Mouse (Mus musculus): ENCODE data around the gene Zdhhc24.
"Not testable (repeated sequence)": the region's sequence is repeated elsewhere in the genome, so short reads cannot be mapped to it uniquely, and the experiment has no call there.

- TF ChIP-seq CEBPB (IDR thresholded peaks at IDR 0.05; ENCODE audit: insufficient read depth, poor library complexity, severe bottlenecking); POLR2A (IDR thresholded peaks at IDR 0.05; ENCODE audit: insufficient read length, low read depth); USF1 (IDR thresholded peaks at IDR 0.05; ENCODE audit: low read depth); POLR2AphosphoS2 (IDR thresholded peaks at IDR 0.05; ENCODE audit: insufficient read length, low read depth); MYOD1 (IDR thresholded peaks at IDR 0.05; ENCODE audit: control insufficient read depth in 1 of 3, insufficient read length in 2 of 3, low read depth in 2 of 3); MYOG (IDR thresholded peaks at IDR 0.05; ENCODE audit: control insufficient read depth in 1 of 3, insufficient read depth in 1 of 3, insufficient read length in 2 of 3, low read depth in 2 of 3); REST (IDR thresholded peaks at IDR 0.05; ENCODE audit: insufficient read depth, insufficient read length); TCF12 (IDR thresholded peaks at IDR 0.05; ENCODE audit: insufficient read depth, poor library complexity, severe bottlenecking); E2F4 (IDR thresholded peaks at IDR 0.05; ENCODE audit: insufficient read depth); MAX (IDR thresholded peaks at IDR 0.05; ENCODE audit: low read depth); TCF3 (IDR thresholded peaks at IDR 0.05; ENCODE audit: insufficient read length, low read depth); SRF (IDR thresholded peaks at IDR 0.05; ENCODE audit: control insufficient read depth, insufficient read length, low read depth): not testable (repeated sequence)
These were observed 3.9 kb upstream of the Zdhhc24 start for GRCm38 (mm10) chr19:4874613-4875012.
